Mouse (Mus musculus): ENCODE results near the gene Mmp13. TPM values are rescaled to one million over a fixed set of nuclear protein-coding genes. Genes with fewer than 3 reads are reported as not detected.

The Mmp13 gene
- polyA plus RNA-seq, 1 experiment from 2014 or later: 0.19 TPM

- H3K36me3 ChIP-seq: no peaks in the 10 kb centered on the region
- no peak overlapping the region for H3K27ac ChIP-seq
- no peaks in the 10 kb centered on the region for H3K4me1 ChIP-seq (replicated peaks)
- no peak overlapping the region for H3K9ac ChIP-seq
- ATAC-seq (replicated peaks; ENCODE audit: insufficient number of reproducible peaks, insufficient read depth, low FRiP score, low read depth): no peak
- no peaks in the 10 kb centered on the region for H3K9me3 ChIP-seq (replicated peaks)
- H3K4me2 ChIP-seq: no peak overlapping the region
- no peaks in the 10 kb centered on the region for H3K27me3 ChIP-seq
- H3K4me3 ChIP-seq: no peak overlapping the region
Observed at GRCm38 (mm10) chr9:7331847-7332246, 59.5 kb downstream of the Mmp13 start.

Other genes starting within 250 kb of the Mmp13 start
- gene Dync2h1, start 88.1 kb upstream of the Mmp13 start, polyA plus RNA-seq (2015; fragmentation: Nextera tagmentation; extraction: Ambion mirVana): 5.5 TPM in 2 replicates
- 83.9 and 88.0 TPM in 2 replicates for gene Dcun1d5, start 88.0 kb upstream of the Mmp13 start, polyA plus RNA-seq (2015; fragmentation: Nextera tagmentation; extraction: Ambion mirVana)
- gene Mmp12, start 71.9 kb downstream of the Mmp13 start, polyA plus RNA-seq (2015; fragmentation: Nextera tagmentation; extraction: Ambion mirVana): 1.6 and 6.4 TPM in 2 replicates
- gene Mmp1b, start 115.5 kb downstream of the Mmp13 start, polyA plus RNA-seq (2015; fragmentation: Nextera tagmentation; extraction: Ambion mirVana): not detected in 2 replicates
- gene Mmp3, start 173.3 kb downstream of the Mmp13 start, polyA plus RNA-seq (2015; fragmentation: Nextera tagmentation; extraction: Ambion mirVana): not detected in 2 replicates
- gene Mmp10, start 229.8 kb downstream of the Mmp13 start, polyA plus RNA-seq (2015; fragmentation: Nextera tagmentation; extraction: Ambion mirVana): not detected in 2 replicates